In the genomic region with DNA sequence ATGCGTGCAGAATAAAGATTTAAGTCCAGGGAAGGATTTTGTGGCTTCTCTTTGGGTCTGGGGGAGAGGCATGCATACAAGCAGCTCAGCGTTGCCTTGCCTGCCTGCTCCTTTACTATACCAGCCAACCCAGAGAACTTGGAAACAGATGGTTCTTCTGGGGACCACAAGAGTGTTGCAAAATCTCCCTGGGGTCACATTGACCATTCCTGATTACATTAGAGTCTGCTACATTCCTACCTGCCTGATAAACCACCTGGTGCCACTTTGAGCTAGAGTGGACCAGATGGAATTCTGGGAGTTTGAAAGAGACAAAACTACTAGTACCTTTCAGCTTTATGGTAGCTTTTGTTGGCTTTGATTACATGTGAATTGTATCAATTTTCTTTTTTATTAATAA, we compare ENCODE assay signal across 11 mouse cellular contexts. TPM values are rescaled to one million over a fixed set of nuclear protein-coding genes. Genes with fewer than 3 reads are reported as not detected.
DNase-seq lines count a peak whose midpoint lies in the region; ATAC-seq and TF ChIP-seq lines count a peak whose summit lies in the region.
"Had no signal": no experiment of that assay in that cellular context is flagged by ENCODE, and none has a peak within 500 bp of the region (broad histone marks: within the 10 kb centered on the region; RNA-seq: fewer than 3 reads in every experiment).

No protein-coding gene starts in this region.

- H3K36me3 ChIP-seq in liver, adult 2 months (ENCODE audit: control insufficient read depth, insufficient read depth, low read length), result no peaks in the 10 kb centered on the region
- no peaks in the 10 kb centered on the region for H3K36me3 ChIP-seq in forebrain, embryonic 11.5 days (ENCODE audit: control insufficient read depth, insufficient read depth, low read length)
- H3K36me3 ChIP-seq in hindbrain, embryonic 13.5 days, result no peaks in the 10 kb centered on the region
- no peaks in the 10 kb centered on the region for H3K36me3 ChIP-seq in midbrain, embryonic 15.5 days (replicated peaks)
- H3K36me3 ChIP-seq: limb, embryonic 13.5 days; stomach, embryonic 15.5 days had no signal

- no peak overlapping the region for H3K4me3 ChIP-seq in liver, adult 2 months (ENCODE audit: insufficient read depth, low read depth, low read length)
- H3K4me3 ChIP-seq in forebrain, embryonic 11.5 days (ENCODE audit: low read depth, low read length), result no peak overlapping the region
- H3K4me3 ChIP-seq in hindbrain, embryonic 13.5 days, result peak overlapping the region; percentile 7; the same call in 1 of the 2 replicates
- no peak overlapping the region for H3K4me3 ChIP-seq in midbrain, embryonic 15.5 days
- H3K4me3 ChIP-seq: limb, embryonic 13.5 days; stomach, embryonic 15.5 days had no signal

- 39% methylated on average over 2 of the region's 2 CpGs for WGBS in liver, adult 2 months
- WGBS in forebrain, embryonic 11.5 days, result 78% methylated on average over 2 of the region's 2 CpGs
- 60% methylated on average over 2 of the region's 2 CpGs for WGBS in hindbrain, embryonic 13.5 days
- 61% methylated on average over 2 of the region's 2 CpGs for WGBS in midbrain, embryonic 15.5 days

- H3K9me3 ChIP-seq in forebrain, embryonic 11.5 days (ENCODE audit: control insufficient read depth, low read length), result no peaks in the 10 kb centered on the region
- H3K9me3 ChIP-seq in hindbrain, embryonic 13.5 days, result no peaks in the 10 kb centered on the region
- no peaks in the 10 kb centered on the region for H3K9me3 ChIP-seq in midbrain, embryonic 15.5 days
- H3K9me3 ChIP-seq: limb, embryonic 13.5 days; stomach, embryonic 15.5 days had no signal

- DNase-seq in liver, adult 2 months (ENCODE audit: extremely low read depth, low read depth, low spot score), result peak; percentile 77
- no peak for DNase-seq in liver
- no peak for DNase-seq in forebrain, embryonic 11.5 days (ENCODE audit: low spot score)
- no peak for DNase-seq in retina, postnatal 1 day
- DNase-seq in left cerebral cortex, adult 18-20 months (ENCODE audit: low spot score in 2 of 2), result no peak
- DNase-seq: cerebellum, postnatal 25 days; kidney, adult 9 months had no signal

- peak overlapping the region; percentile 32; the same call in 1 of the 2 replicates for H3K9ac ChIP-seq in liver, adult 2 months (ENCODE audit: low read depth, low read length)
- H3K9ac ChIP-seq in forebrain, embryonic 11.5 days (ENCODE audit: low read length), result peak overlapping the region; percentile 23; the same call in 1 of the 2 replicates
- H3K9ac ChIP-seq in hindbrain, embryonic 13.5 days, result peak overlapping the region; percentile 51; the same call in 1 of the 2 replicates
- H3K9ac ChIP-seq in midbrain, embryonic 15.5 days, result no peak overlapping the region
- H3K9ac ChIP-seq: limb, embryonic 13.5 days; stomach, embryonic 15.5 days had no signal

- H3K27me3 ChIP-seq in liver, adult 2 months (ENCODE audit: control insufficient read depth, insufficient read depth, low read length), result no peaks in the 10 kb centered on the region
- no peaks in the 10 kb centered on the region for H3K27me3 ChIP-seq in forebrain, embryonic 11.5 days (ENCODE audit: control insufficient read depth, insufficient read depth, low read length)
- no peaks in the 10 kb centered on the region for H3K27me3 ChIP-seq in hindbrain, embryonic 13.5 days
- no peaks in the 10 kb centered on the region for H3K27me3 ChIP-seq in midbrain, embryonic 15.5 days (replicated peaks)
- H3K27me3 ChIP-seq: limb, embryonic 13.5 days; stomach, embryonic 15.5 days had no signal

- no peak for TF ChIP-seq POLR2A in liver, adult 2 months (IDR thresholded peaks at IDR 0.05; ENCODE audit: extremely low read depth, insufficient read depth, low read length)

- H3K27ac ChIP-seq in liver, adult 2 months (replicated peaks; ENCODE audit: insufficient read depth, low read depth, low read length), result peak overlapping the region; percentile 41
- peak overlapping the region; percentile 2; the same call in 1 of the 2 replicates for H3K27ac ChIP-seq in forebrain, embryonic 11.5 days (ENCODE audit: low read depth, low read length)
- H3K27ac ChIP-seq in hindbrain, embryonic 13.5 days, result no peak overlapping the region
- H3K27ac ChIP-seq in midbrain, embryonic 15.5 days, result no peak overlapping the region
- H3K27ac ChIP-seq: limb, embryonic 13.5 days; stomach, embryonic 15.5 days had no signal

- peaks cover 41% of the 10 kb centered on the region for H3K4me1 ChIP-seq in liver, adult 2 months (ENCODE audit: control insufficient read depth, insufficient read depth, low read length)
- peaks cover 6% of the 10 kb centered on the region; the same call in 1 of the 2 replicates for H3K4me1 ChIP-seq in forebrain, embryonic 11.5 days (replicated peaks; ENCODE audit: control insufficient read depth, insufficient read depth, low read length)
- H3K4me1 ChIP-seq in hindbrain, embryonic 13.5 days (replicated peaks), result peaks cover 64% of the 10 kb centered on the region
- H3K4me1 ChIP-seq in midbrain, embryonic 15.5 days, result peaks cover 57% of the 10 kb centered on the region

- H3K4me2 ChIP-seq in forebrain, embryonic 11.5 days (ENCODE audit: low read depth, low read length, severe bottlenecking), result peak overlapping the region; percentile 21; the same call in 1 of the 2 replicates
- H3K4me2 ChIP-seq in hindbrain, embryonic 13.5 days, result peak overlapping the region; percentile 96
- H3K4me2 ChIP-seq in midbrain, embryonic 15.5 days, result peak overlapping the region; percentile 96; the same call in 1 of the 2 replicates

- ATAC-seq in forebrain, embryonic 11.5 days (replicated peaks; ENCODE audit: low FRiP score), result no peak
- no peak for ATAC-seq in hindbrain, embryonic 13.5 days (ENCODE audit: low FRiP score)
- ATAC-seq in midbrain, embryonic 15.5 days (replicated peaks), result no peak

- no peak for TF ChIP-seq CTCF in liver, adult 2 months (IDR thresholded peaks at IDR 0.05; ENCODE audit: low read depth, low read length)

- H3K79me2 ChIP-seq in liver, adult 2 months (ENCODE audit: control insufficient read depth, insufficient read depth, low read length), result peaks cover 49% of the 10 kb centered on the region

RNA-seq across cellular contexts. Expression of gene Srsf4, which starts 3.4 kb away (rescaled TPM):
- 14.8 and 15.9 TPM in 2 replicates for total RNA-seq in liver, adult 2 months (2014; rRNA removed)
- polyA plus RNA-seq in liver, adult 2 months (2012; rRNA removed), result 17.2 and 19.0 TPM in 2 replicates
- 191 TPM in 2 replicates for polyA plus RNA-seq in forebrain, embryonic 11.5 days (2014; fragmentation: Nextera tagmentation; extraction: Ambion mirVana)
- polyA plus RNA-seq in hindbrain, embryonic 13.5 days (2015; fragmentation: Nextera tagmentation; extraction: Ambion mirVana), result 115 and 119 TPM in 2 replicates
- polyA plus RNA-seq in midbrain, embryonic 15.5 days (2015; fragmentation: Nextera tagmentation; extraction: Ambion mirVana), result 116 and 117 TPM in 2 replicates
- 10 to 100 TPM; 67.1 to 68.0 TPM for total RNA-seq in left cerebral cortex, adult 18-20 months (2021)

RNA-seq across cellular contexts. Expression of gene Mecr, which starts 33.6 kb away (rescaled TPM):
- 34.8 and 40.5 TPM in 2 replicates for total RNA-seq in liver, adult 2 months (2014; rRNA removed)
- polyA plus RNA-seq in liver, adult 2 months (2012; rRNA removed), result 35.7 and 39.4 TPM in 2 replicates
- polyA plus RNA-seq in forebrain, embryonic 11.5 days (2014; fragmentation: Nextera tagmentation; extraction: Ambion mirVana), result 50.1 and 51.7 TPM in 2 replicates
- polyA plus RNA-seq in hindbrain, embryonic 13.5 days (2015; fragmentation: Nextera tagmentation; extraction: Ambion mirVana), result 36.9 and 38.5 TPM in 2 replicates
- polyA plus RNA-seq in midbrain, embryonic 15.5 days (2015; fragmentation: Nextera tagmentation; extraction: Ambion mirVana), result 38.3 and 40.3 TPM in 2 replicates
- 10 to 100 TPM; 28.9 to 31.7 TPM for total RNA-seq in left cerebral cortex, adult 18-20 months (2021)

RNA-seq across cellular contexts. Expression of gene Ptpru, which starts 38.7 kb away (rescaled TPM):
- 0.09 and 0.40 TPM in 2 replicates for total RNA-seq in liver, adult 2 months (2014; rRNA removed)
- polyA plus RNA-seq in liver, adult 2 months (2012; rRNA removed), result 0.27 and 0.40 TPM in 2 replicates
- polyA plus RNA-seq in forebrain, embryonic 11.5 days (2014; fragmentation: Nextera tagmentation; extraction: Ambion mirVana), result 40.7 and 44.3 TPM in 2 replicates
- polyA plus RNA-seq in hindbrain, embryonic 13.5 days (2015; fragmentation: Nextera tagmentation; extraction: Ambion mirVana), result 13.2 and 18.6 TPM in 2 replicates
- 22.1 and 27.9 TPM in 2 replicates for polyA plus RNA-seq in midbrain, embryonic 15.5 days (2015; fragmentation: Nextera tagmentation; extraction: Ambion mirVana)
- total RNA-seq in left cerebral cortex, adult 18-20 months (2021), result 10 to 100 TPM; 33.2 to 47.6 TPM

RNA-seq across cellular contexts. Expression of gene Tmem200b, which starts 44.7 kb away (rescaled TPM):
- 1.7 and 2.4 TPM in 2 replicates for total RNA-seq in liver, adult 2 months (2014; rRNA removed)
- 5.7 and 9.0 TPM in 2 replicates for polyA plus RNA-seq in liver, adult 2 months (2012; rRNA removed)
- polyA plus RNA-seq in forebrain, embryonic 11.5 days (2014; fragmentation: Nextera tagmentation; extraction: Ambion mirVana), result 0.72 and 1.2 TPM in 2 replicates
- polyA plus RNA-seq in hindbrain, embryonic 13.5 days (2015; fragmentation: Nextera tagmentation; extraction: Ambion mirVana), result not detected in 2 replicates
- polyA plus RNA-seq in midbrain, embryonic 15.5 days (2015; fragmentation: Nextera tagmentation; extraction: Ambion mirVana), result 0.15 and 0.45 TPM in 2 replicates
- 10 to 100 TPM in 1 of 2 experiments, 1 to 10 TPM in 1; 8.4 to 13.5 TPM for total RNA-seq in left cerebral cortex, adult 18-20 months (2021)

Comparison
In these comparisons a context has a peak if more than half of its experiments do, and no peak if none do; other contexts are left out.
1. H3K27ac ChIP-seq: peak in liver, adult 2 months (single experiment) and forebrain, embryonic 11.5 days (single experiment); none in hindbrain, embryonic 13.5 days (single experiment) and midbrain, embryonic 15.5 days (single experiment).
2. H3K4me2 ChIP-seq: peak in every context shown above with its lines; median percentile 96 in hindbrain, embryonic 13.5 days; 96 in midbrain, embryonic 15.5 days; 21 in forebrain, embryonic 11.5 days.
3. RNA of gene Ptpru, which starts 38.7 kb away (polyA plus RNA-seq): 40.7 to 44.3 TPM in forebrain, embryonic 11.5 days, 22.1 to 27.9 TPM in midbrain, embryonic 15.5 days and 13.2 to 18.6 TPM in hindbrain, embryonic 13.5 days; 0.27 to 0.40 TPM in liver, adult 2 months; every median in the first group is over 10 times any median in the second.